15 mouse cellular contexts compared by ENCODE assay signal in the genomic region with DNA sequence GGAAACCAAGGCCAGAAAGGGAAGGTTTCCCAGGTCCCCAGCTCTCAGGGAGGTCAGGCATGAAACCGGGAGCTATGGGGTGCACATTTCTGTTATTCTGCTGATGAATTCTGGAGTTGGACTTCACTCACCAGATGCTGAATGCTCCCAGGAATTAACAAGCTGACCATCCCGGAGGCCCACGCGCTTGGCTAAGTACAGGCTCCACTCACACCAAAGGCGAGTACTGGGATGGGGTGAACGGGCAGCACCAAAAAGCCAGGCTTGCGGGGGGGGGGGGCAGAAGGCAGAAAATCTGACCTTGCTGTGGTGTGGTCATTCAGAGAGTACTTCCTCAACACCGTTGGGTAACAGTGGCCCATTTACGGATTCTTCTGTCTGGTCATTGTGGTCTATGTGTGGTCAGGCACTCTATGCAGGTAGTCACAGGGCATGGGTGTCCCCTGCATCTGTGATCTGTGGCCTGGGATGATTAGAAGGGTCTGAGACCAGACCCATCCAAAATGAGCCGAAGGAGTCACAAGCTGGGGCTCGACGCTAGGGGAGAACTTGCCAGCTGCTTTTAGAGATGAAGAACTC. TPM values are rescaled to one million over a fixed set of nuclear protein-coding genes. Genes with fewer than 3 reads are reported as not detected.
A peak's percentile ranks its signal among the peaks of the same experiment; 100 is the strongest.
DNase-seq lines count a peak whose midpoint lies in the region; ATAC-seq and TF ChIP-seq lines count a peak whose summit lies in the region.
"Had no signal": no experiment of that assay in that cellular context is flagged by ENCODE, and none has a peak within 500 bp of the region (broad histone marks: within the 10 kb centered on the region; RNA-seq: fewer than 3 reads in every experiment).

No protein-coding gene starts in this region.

- no peak for TF ChIP-seq RAD21 in MEL (IDR thresholded peaks at IDR 0.05; ENCODE audit: low read depth, low read length)

- WGBS in kidney, embryonic 15.5 days, result 77% methylated on average over 12 of the region's 12 CpGs
- WGBS in forebrain, embryonic 12.5 days, result 86% methylated on average over 12 of the region's 12 CpGs

- H3K4me3 ChIP-seq in kidney, embryonic 15.5 days (replicated peaks), result no peak overlapping the region
- 0 out of 4 replicates have a peak overlapping the region, but pooled peaks of 1 of the 2 experiments have one; percentile 30 for H3K4me3 ChIP-seq in MEL (ENCODE audit: control insufficient read depth in 1 of 2, insufficient read depth in 1 of 2, low read depth in 2 of 2, low read length in 2 of 2)
- H3K4me3 ChIP-seq in forebrain, embryonic 12.5 days (replicated peaks), result no peak overlapping the region
- H3K4me3 ChIP-seq: embryonic facial prominence, embryonic 13.5 days; heart, embryonic 12.5 days had no signal

- TF ChIP-seq POLR2A in MEL (IDR thresholded peaks at IDR 0.05; ENCODE audit: control insufficient read depth in 1 of 2, insufficient read depth in 1 of 2, low read depth in 1 of 2, low read length in 2 of 2, poor library complexity in 1 of 2), result no peak

- H3K27ac ChIP-seq in kidney, embryonic 15.5 days, result peak overlapping the region; percentile 87
- peak overlapping the region; percentile 76 for H3K27ac ChIP-seq in MEL (ENCODE audit: control insufficient read depth, low read depth, low read length)
- no peak overlapping the region for H3K27ac ChIP-seq in forebrain, embryonic 12.5 days
- H3K27ac ChIP-seq: embryonic facial prominence, embryonic 13.5 days had no signal

- no peaks in the 10 kb centered on the region for H3K36me3 ChIP-seq in kidney, embryonic 15.5 days
- peaks cover 0 to 31% of the 10 kb centered on the region in 2 experiments; a peak in 2 of 4 replicates for H3K36me3 ChIP-seq in MEL (ENCODE audit: control insufficient read depth in 1 of 2, insufficient read depth in 2 of 2, low read length in 2 of 2)
- no peaks in the 10 kb centered on the region for H3K36me3 ChIP-seq in forebrain, embryonic 12.5 days (replicated peaks)
- H3K36me3 ChIP-seq: embryonic facial prominence, embryonic 13.5 days; heart, embryonic 12.5 days had no signal

- TF ChIP-seq CTCF in MEL (IDR thresholded peaks at IDR 0.05 in 2 of 3, conservative IDR thresholded peaks at IDR 0.05 in 1 of 3; ENCODE audit: control insufficient read depth in 1 of 3, insufficient read depth in 1 of 3, low read depth in 2 of 3, low read length in 3 of 3, poor library complexity in 1 of 3, severe bottlenecking in 1 of 3), result no peak

- ATAC-seq in kidney, embryonic 15.5 days (replicated peaks; ENCODE audit: low FRiP score), result no peak
- no peak for ATAC-seq in forebrain, embryonic 12.5 days (ENCODE audit: low FRiP score)

- H3K4me1 ChIP-seq in kidney, embryonic 15.5 days, result peaks cover 42% of the 10 kb centered on the region
- peaks cover 7 to 43% of the 10 kb centered on the region in 2 experiments for H3K4me1 ChIP-seq in MEL (ENCODE audit: control insufficient read depth in 1 of 2, insufficient read depth in 2 of 2, low read length in 2 of 2)
- peaks cover 9% of the 10 kb centered on the region for H3K4me1 ChIP-seq in forebrain, embryonic 12.5 days

- 0 out of 2 replicates have a peak overlapping the region, but pooled peaks have one; percentile 0 for H3K4me2 ChIP-seq in kidney, embryonic 15.5 days
- H3K4me2 ChIP-seq in forebrain, embryonic 12.5 days, result no peak overlapping the region
- H3K4me2 ChIP-seq: embryonic facial prominence, embryonic 13.5 days; heart, embryonic 12.5 days had no signal

- no peak for TF ChIP-seq EP300 in MEL (IDR thresholded peaks at IDR 0.05; ENCODE audit: low read depth in 1 of 2, low read length in 2 of 2)

- H3K9ac ChIP-seq in kidney, embryonic 15.5 days, result no peak overlapping the region
- H3K9ac ChIP-seq in MEL (ENCODE audit: control insufficient read depth, low read depth, low read length, poor library complexity, severe bottlenecking), result peak overlapping the region; percentile 39
- H3K9ac ChIP-seq in forebrain, embryonic 12.5 days, result no peak overlapping the region
- H3K9ac ChIP-seq: embryonic facial prominence, embryonic 13.5 days; heart, embryonic 12.5 days had no signal

- H3K9me3 ChIP-seq in kidney, embryonic 15.5 days (replicated peaks), result no peaks in the 10 kb centered on the region
- no peaks in the 10 kb centered on the region for H3K9me3 ChIP-seq in MEL (replicated peaks; ENCODE audit: insufficient read depth, low read length)
- H3K9me3 ChIP-seq in forebrain, embryonic 12.5 days, result no peaks in the 10 kb centered on the region
- H3K9me3 ChIP-seq: heart, embryonic 12.5 days had no signal

- DNase-seq in kidney, postnatal 4 days, result no peak
- DNase-seq in 416B (ENCODE audit: low read depth) (peak; percentile 67), MEL (ENCODE audit: low read depth, low spot score) (no peak)
- DNase-seq in kidney, postnatal 10 days, result peak; percentile 16
- no peak for DNase-seq in cerebellum, adult 11 months
- DNase-seq: adrenal gland, postnatal 36 days; cerebellum, postnatal 14 days; gastrocnemius, postnatal 25 days; heart, postnatal 36 days had no signal

- H3K79me2 ChIP-seq in MEL (ENCODE audit: control insufficient read depth, insufficient read depth, low read length, poor library complexity), result no peaks in the 10 kb centered on the region

- H3K27me3 ChIP-seq in kidney, embryonic 15.5 days, result peaks cover 31% of the 10 kb centered on the region
- H3K27me3 ChIP-seq in MEL (ENCODE audit: control insufficient read depth in 1 of 2, insufficient read depth in 2 of 2, low read length in 2 of 2), result no peaks in the 10 kb centered on the region
- peaks cover 51% of the 10 kb centered on the region for H3K27me3 ChIP-seq in forebrain, embryonic 12.5 days

TF ChIP-seq in MEL, 35 proteins besides CTCF, POLR2A, EP300 and RAD21:
- TF ChIP-seq MYB (IDR thresholded peaks at IDR 0.05; ENCODE audit: low read depth, low read length) (no peak), TAL1 (IDR thresholded peaks at IDR 0.05; ENCODE audit: low read length) (no peak), TBP (IDR thresholded peaks at IDR 0.05; ENCODE audit: low read depth, low read length) (no peak), ZKSCAN1 (IDR thresholded peaks at IDR 0.05; ENCODE audit: low read depth, low read length) (no peak), ZMIZ1 (IDR thresholded peaks at IDR 0.05; ENCODE audit: low read depth, low read length) (no peak), POLR2AphosphoS5 (IDR thresholded peaks at IDR 0.05; ENCODE audit: borderline replicate concordance, low read depth, low read length) (no peak), NRF1 (IDR thresholded peaks at IDR 0.05; ENCODE audit: insufficient read depth, low read depth, low read length, poor library complexity, severe bottlenecking) (no peak), USF2 (IDR thresholded peaks at IDR 0.05; ENCODE audit: borderline replicate concordance in 1 of 2, insufficient read depth in 1 of 2, low read depth in 1 of 2, low read length in 2 of 2) (no peak), UBTF (IDR thresholded peaks at IDR 0.05; ENCODE audit: borderline replicate concordance, insufficient read depth, low read depth, low read length) (no peak), RCOR1 (IDR thresholded peaks at IDR 0.05; ENCODE audit: low read depth, low read length) (no peak), ZC3H11A (IDR thresholded peaks at IDR 0.05; ENCODE audit: low read depth, low read length) (no peak)

RNA-seq across cellular contexts. Expression of a gene that starts 3.4 kb away (rescaled TPM):
- polyA plus RNA-seq in kidney, embryonic 15.5 days (2015; fragmentation: Nextera tagmentation; extraction: Ambion mirVana), result 128 and 137 TPM in 2 replicates
- total RNA-seq in MEL (2012; rRNA removed), result 0.46 and 1.4 TPM in 2 replicates
- polyA plus RNA-seq in MEL (2012; ENCODE audit: insufficient read depth in 1 of 2, insufficient read length in 2 of 2, low read depth in 1 of 2, low replicate concordance in 2 of 2, missing spikeins in 1 of 2), result 1 to 10 TPM in 1 of 2 experiments, not detected in 1; 3.2 TPM
- polyA plus RNA-seq in forebrain, embryonic 12.5 days (2016; fragmentation: Nextera tagmentation; extraction: Ambion mirVana), result 0.58 and 2.3 TPM in 2 replicates
- total RNA-seq: adrenal gland, postnatal 36 days; heart, postnatal 36 days; monocyte, adult 5-6 weeks had no signal

RNA-seq across cellular contexts. Expression of a gene that starts 4.6 kb away (rescaled TPM):
- polyA plus RNA-seq in kidney, embryonic 15.5 days (2015; fragmentation: Nextera tagmentation; extraction: Ambion mirVana), result 3.0 and 3.1 TPM in 2 replicates
- not detected in 2 replicates for total RNA-seq in MEL (2012; rRNA removed)
- polyA plus RNA-seq in MEL (2012; ENCODE audit: insufficient read depth in 1 of 2, insufficient read length in 2 of 2, low read depth in 1 of 2, low replicate concordance in 2 of 2, missing spikeins in 1 of 2), result not detected
- polyA plus RNA-seq in forebrain, embryonic 12.5 days (2016; fragmentation: Nextera tagmentation; extraction: Ambion mirVana), result 5.5 and 7.4 TPM in 2 replicates
- total RNA-seq: megakaryocyte-erythroid progenitor cell, adult 5-6 weeks; monocyte, adult 5-6 weeks had no signal

RNA-seq across cellular contexts. Expression of a gene that starts 24.4 kb away (rescaled TPM):
- polyA plus RNA-seq in kidney, embryonic 15.5 days (2015; fragmentation: Nextera tagmentation; extraction: Ambion mirVana), result 6.7 and 7.7 TPM in 2 replicates
- 0.03 TPM in 1 of 2 replicates, not detected in the other for total RNA-seq in MEL (2012; rRNA removed)
- under 1 TPM in 1 of 2 experiments, not detected in 1; 0.11 TPM for polyA plus RNA-seq in MEL (2012; ENCODE audit: insufficient read depth in 1 of 2, insufficient read length in 2 of 2, low read depth in 1 of 2, low replicate concordance in 2 of 2, missing spikeins in 1 of 2)
- polyA plus RNA-seq in forebrain, embryonic 12.5 days (2016; fragmentation: Nextera tagmentation; extraction: Ambion mirVana), result 0.74 and 0.90 TPM in 2 replicates

RNA-seq across cellular contexts. Expression of a gene that starts 47.0 kb away (rescaled TPM):
- polyA plus RNA-seq in kidney, embryonic 15.5 days (2015; fragmentation: Nextera tagmentation; extraction: Ambion mirVana), result 44.2 and 46.0 TPM in 2 replicates
- 17.7 and 18.7 TPM in 2 replicates for total RNA-seq in MEL (2012; rRNA removed)
- polyA plus RNA-seq in MEL (2012; ENCODE audit: insufficient read depth in 1 of 2, insufficient read length in 2 of 2, low read depth in 1 of 2, low replicate concordance in 2 of 2, missing spikeins in 1 of 2), result 10 to 100 TPM in 1 of 2 experiments, not detected in 1; 30.7 TPM
- polyA plus RNA-seq in forebrain, embryonic 12.5 days (2016; fragmentation: Nextera tagmentation; extraction: Ambion mirVana), result 23.5 and 24.4 TPM in 2 replicates

RNA-seq across cellular contexts. Expression of a gene that starts 47.4 kb away (rescaled TPM):
- polyA plus RNA-seq in kidney, embryonic 15.5 days (2015; fragmentation: Nextera tagmentation; extraction: Ambion mirVana), result 175 and 183 TPM in 2 replicates
- 155 TPM in 2 replicates for total RNA-seq in MEL (2012; rRNA removed)
- 100 to 1,000 TPM in 1 of 2 experiments, not detected in 1; 643 TPM for polyA plus RNA-seq in MEL (2012; ENCODE audit: insufficient read depth in 1 of 2, insufficient read length in 2 of 2, low read depth in 1 of 2, low replicate concordance in 2 of 2, missing spikeins in 1 of 2)
- polyA plus RNA-seq in forebrain, embryonic 12.5 days (2016; fragmentation: Nextera tagmentation; extraction: Ambion mirVana), result 204 and 215 TPM in 2 replicates

Comparison
In these comparisons a context has a peak if more than half of its experiments do, and no peak if none do; other contexts are left out.
1. DNase-seq: peak in 416B (single experiment) and kidney, postnatal 10 days (single experiment); none in kidney, postnatal 4 days (0 of 2), MEL (single experiment) and cerebellum, adult 11 months (single experiment).
2. RNA of a gene that starts 3.4 kb away (polyA plus RNA-seq): 128 to 137 TPM in kidney, embryonic 15.5 days; 3.2 TPM in MEL and 0.58 to 2.3 TPM in forebrain, embryonic 12.5 days; every median in the first group is over 10 times any median in the second.